Mouse (Mus musculus) forebrain, embryonic 11.5 days (tissue): ENCODE measurements at regions not wholly inside any gene's neighbourhood (a gene's known extent, or its start where the extent isn't known, plus 50 kb on each side); places are given as distances from the start of the nearest gene placed in this dataset.
A peak's percentile ranks its signal among the peaks of the same experiment; 100 is the strongest.

ENCODE experiments used
- ATAC-seq: fragments of 200-750 bp; cut with Nextera tagmentation; replicated peaks from 2 replicates; pipeline ENCODE4 v1.8.0; 2017; ENCODE audit warnings: moderate TSS enrichment; ENCODE audit not compliant: low FRiP score
- DNase-seq: peaks from one replicate; pipeline ENCODE4 v3.0.0-alpha.2; 2017; ENCODE audit warnings: low spot score
- H3K27ac ChIP-seq: fragments of 300-500 bp; sonication (generic); 2 replicates; pipeline ENCODE4 v1.5.1; 2014; ENCODE audit warnings: low read depth, low read length
- H3K27me3 ChIP-seq: fragments of 300-500 bp; sonication (generic); 2 replicates; pipeline ENCODE4 v1.6.1; 2014; ENCODE audit warnings: mild to moderate bottlenecking, low read length, mixed read lengths; ENCODE audit not compliant: control insufficient read depth, insufficient read depth
- H3K36me3 ChIP-seq: fragments of 300-500 bp; sonication (generic); 2 replicates; pipeline ENCODE4 v1.6.1; 2014; ENCODE audit warnings: mild to moderate bottlenecking, low read length, moderate library complexity, mixed read lengths; ENCODE audit not compliant: control insufficient read depth, insufficient read depth
- H3K4me1 ChIP-seq: fragments of 300-500 bp; sonication (generic); replicated peaks from 2 replicates; pipeline ENCODE4 v1.6.1; 2014; ENCODE audit warnings: low read length, mixed read lengths; ENCODE audit not compliant: control insufficient read depth, insufficient read depth
- H3K4me2 ChIP-seq: fragments of 300-500 bp; sonication (generic); 2 replicates; pipeline ENCODE4 v1.6.1; 2014; ENCODE audit warnings: low read depth, mild to moderate bottlenecking, low read length, moderate library complexity, mixed read lengths; ENCODE audit not compliant: severe bottlenecking
- H3K4me3 ChIP-seq: fragments of 300-500 bp; sonication (generic); 2 replicates; pipeline ENCODE4 v1.5.1; 2014; ENCODE audit warnings: low read depth, low read length
- H3K9ac ChIP-seq: fragments of 300-500 bp; sonication (generic); 2 replicates; pipeline ENCODE4 v1.6.1; 2014; ENCODE audit warnings: low read length
- H3K9me3 ChIP-seq: fragments of 300-500 bp; sonication (generic); 2 replicates; pipeline ENCODE4 v1.6.1; 2016; ENCODE audit warnings: low read length, mixed read lengths; ENCODE audit not compliant: control insufficient read depth
- WGBS: fragments of 180-500 bp; shearing (Covaris S2); extraction: QIAGEN DNeasy Blood & Tissue Kit; methylation state at CpG from one replicate; pipeline ENCODE4 v1.1.7; 2014; 5-methylcytosine and 5-hydroxymethylcytosine counted together

- H3K9ac ChIP-seq: no peak overlapping the region
- no peak overlapping the region for H3K4me2 ChIP-seq
- no peaks in the 10 kb centered on the region for H3K9me3 ChIP-seq
- no peak for DNase-seq
- no peak overlapping the region for H3K27ac ChIP-seq
- H3K36me3 ChIP-seq: no peaks in the 10 kb centered on the region
- 90% methylated on average over 8 of the region's 8 CpGs for WGBS
- H3K4me1 ChIP-seq: no peaks in the 10 kb centered on the region
- no peaks in the 10 kb centered on the region for H3K27me3 ChIP-seq
- ATAC-seq: no peak
- H3K4me3 ChIP-seq: no peak overlapping the region
These were observed 123.0 kb downstream of the Otol1 start for GRCm38 (mm10) chr3:70130241-70131029.

GRCm38 (mm10) chr3:70134963-70135362, 127.5 kb downstream of the Otol1 start:
- no peak overlapping the region for H3K4me2 ChIP-seq
- no peaks in the 10 kb centered on the region for H3K27me3 ChIP-seq
- no peak for DNase-seq
- no peak overlapping the region for H3K27ac ChIP-seq
- H3K36me3 ChIP-seq: no peaks in the 10 kb centered on the region
- no peak overlapping the region for H3K4me3 ChIP-seq
- H3K4me1 ChIP-seq: no peaks in the 10 kb centered on the region
- ATAC-seq: no peak
- no peaks in the 10 kb centered on the region for H3K9me3 ChIP-seq
- WGBS: 69% methylated on average over 2 of the region's 2 CpGs
- no peak overlapping the region for H3K9ac ChIP-seq

GRCm38 (mm10) chr3:70138488-70138887, 131.1 kb downstream of the Otol1 start:
- Histone ChIP-seq H3K9me3 (no peaks in the 10 kb centered on the region), H3K4me3 (no peak overlapping the region), H3K4me2 (no peak overlapping the region), H3K27me3 (no peaks in the 10 kb centered on the region), H3K9ac (no peak overlapping the region), H3K36me3 (no peaks in the 10 kb centered on the region; the same call in 1 of the 2 replicates), H3K27ac (no peak overlapping the region), H3K4me1 (no peaks in the 10 kb centered on the region)
- no peak for DNase-seq
- ATAC-seq: no peak
- 89% methylated on average over 2 of the region's 2 CpGs for WGBS

- ATAC-seq: no peak
These were observed 131.5 kb downstream of the Otol1 start for GRCm38 (mm10) chr3:70138926-70139325.

GRCm38 (mm10) chr3:70145728-70146127, 138.3 kb downstream of the Otol1 start:
- Histone ChIP-seq H3K27ac (no peak overlapping the region), H3K9ac (no peak overlapping the region), H3K4me2 (no peak overlapping the region), H3K27me3 (no peaks in the 10 kb centered on the region), H3K4me1 (no peaks in the 10 kb centered on the region), H3K36me3 (no peaks in the 10 kb centered on the region), H3K9me3 (no peaks in the 10 kb centered on the region), H3K4me3 (no peak overlapping the region)
- no peak for DNase-seq
- 90% methylated on average over 1 of the region's 1 CpGs for WGBS
- ATAC-seq: no peak

More at GRCm38 (mm10) chr3:70138926-70139325, 131.5 kb downstream of the Otol1 start:
- 75% methylated on average over 4 of the region's 4 CpGs for WGBS
- Histone ChIP-seq H3K4me2 (no peak overlapping the region), H3K27ac (no peak overlapping the region), H3K27me3 (no peaks in the 10 kb centered on the region), H3K36me3 (no peaks in the 10 kb centered on the region; the same call in 1 of the 2 replicates), H3K9me3 (no peaks in the 10 kb centered on the region), H3K9ac (no peak overlapping the region), H3K4me1 (no peaks in the 10 kb centered on the region), H3K4me3 (no peak overlapping the region)
- DNase-seq: no peak

- ATAC-seq (no peak), DNase-seq (no peak)
- Histone ChIP-seq H3K36me3 (no peaks in the 10 kb centered on the region), H3K27me3 (no peaks in the 10 kb centered on the region), H3K9ac (no peak overlapping the region), H3K4me1 (no peaks in the 10 kb centered on the region), H3K9me3 (no peaks in the 10 kb centered on the region), H3K4me2 (no peak overlapping the region), H3K27ac (no peak overlapping the region), H3K4me3 (no peak overlapping the region)
- 77% methylated on average over 5 of the region's 5 CpGs for WGBS
These were observed 143.7 kb downstream of the Otol1 start for GRCm38 (mm10) chr3:70151156-70151555.

GRCm38 (mm10) chr3:70160043-70160442, 152.6 kb downstream of the Otol1 start:
- Histone ChIP-seq H3K4me3 (no peak overlapping the region), H3K27me3 (no peaks in the 10 kb centered on the region), H3K9ac (no peak overlapping the region), H3K27ac (no peak overlapping the region), H3K4me2 (no peak overlapping the region), H3K36me3 (no peaks in the 10 kb centered on the region), H3K4me1 (no peaks in the 10 kb centered on the region), H3K9me3 (no peaks in the 10 kb centered on the region)
- 48% methylated on average over 9 of the region's 9 CpGs for WGBS
- DNase-seq (no peak), ATAC-seq (no peak)

- no peaks in the 10 kb centered on the region for H3K36me3 ChIP-seq
- DNase-seq (no peak), ATAC-seq (no peak)
- 70% methylated on average over 4 of the region's 4 CpGs for WGBS
- no peak overlapping the region for H3K4me3 ChIP-seq
- no peaks in the 10 kb centered on the region for H3K9me3 ChIP-seq
- no peaks in the 10 kb centered on the region for H3K27me3 ChIP-seq
- H3K9ac ChIP-seq: no peak overlapping the region
- no peak overlapping the region for H3K4me2 ChIP-seq
- H3K27ac ChIP-seq: no peak overlapping the region
- H3K4me1 ChIP-seq: no peaks in the 10 kb centered on the region
These were observed 164.3 kb downstream of the Otol1 start for GRCm38 (mm10) chr3:70171667-70172066.

GRCm38 (mm10) chr3:70176391-70176790, 169.0 kb downstream of the Otol1 start:
- H3K36me3 ChIP-seq: no peaks in the 10 kb centered on the region
- no peaks in the 10 kb centered on the region for H3K27me3 ChIP-seq
- no peaks in the 10 kb centered on the region for H3K9me3 ChIP-seq
- H3K4me2 ChIP-seq: no peak overlapping the region
- ATAC-seq (peak; percentile 42; the same call in 1 of the 2 replicates), DNase-seq (no peak)
- no peaks in the 10 kb centered on the region for H3K4me1 ChIP-seq
- no peak overlapping the region for H3K9ac ChIP-seq
- H3K4me3 ChIP-seq: no peak overlapping the region
- WGBS: 86% methylated on average over 1 of the region's 1 CpGs
- no peak overlapping the region for H3K27ac ChIP-seq
